Mouse (Mus musculus): ENCODE measurements around the gene Slamf7. TPM values are rescaled to one million over a fixed set of nuclear protein-coding genes. Genes with fewer than 3 reads are reported as not detected.

Slamf7 gene
- total and polyA plus RNA-seq, 3 experiments: 6.8 to 15.4 (median 10.6) TPM

GRCm38 (mm10) chr1:171610781-171611180 is 42.1 kb downstream of the Slamf7 start:
- peak; percentile 61 for DNase-seq (ENCODE audit: extremely low read depth)
- Histone ChIP-seq H3K4me1 (ENCODE audit: control insufficient read depth in 1 of 2, insufficient read depth in 2 of 2) (peaks cover 7 to 62% of the 10 kb centered on the region in 2 experiments; a peak in 3 of 4 replicates), H3K36me3 (replicated peaks in 1 of 2; ENCODE audit: control insufficient read depth in 1 of 2, insufficient read depth in 1 of 2, low read length in 1 of 2) (peaks cover 0 to under 1% of the 10 kb centered on the region in 2 experiments), H3K9ac (ENCODE audit: insufficient read depth, low read depth) (no peak overlapping the region), H3K27ac (ENCODE audit: insufficient read depth, low read depth) (no peak overlapping the region), H3K27me3 (replicated peaks) (no peaks in the 10 kb centered on the region), H3K79me2 (replicated peaks; ENCODE audit: control insufficient read depth, extremely low read depth, insufficient read depth, poor library complexity, severe bottlenecking) (peaks cover under 1% of the 10 kb centered on the region; the same call in 1 of the 2 replicates), H3K4me3 (replicated peaks in 1 of 3; ENCODE audit: low read depth in 2 of 3, low read length in 2 of 3, poor library complexity in 1 of 3) (no peak overlapping the region), H3K4me2 (ENCODE audit: insufficient read depth, low read depth, poor library complexity, severe bottlenecking) (no peak overlapping the region), H3K9me3 (replicated peaks; ENCODE audit: low read length) (no peaks in the 10 kb centered on the region)
- in situ Hi-C loops (cut with MboI; ENCODE audit: low pct_ligation_motif_present, low pct_unique_long_range_greater_than_20kb, low sequenced_read_pairs) (no loop called here), dilution Hi-C loops (cut with MboI; ENCODE audit: extremely low pct_ligation_motif_present, extremely low pct_unique_long_range_greater_than_20kb, low sequenced_read_pairs) (no loop called here)
- TF ChIP-seq ZC3H11A (IDR thresholded peaks at IDR 0.05; ENCODE audit: low read depth, low read length) (no peak), CTCF (conservative IDR thresholded peaks at IDR 0.05 in 1 of 2, IDR thresholded peaks at IDR 0.05 in 1 of 2; ENCODE audit: low read depth in 2 of 2, low read length in 2 of 2) (peak; percentile 30 to 60; a peak in 2 of 4 replicates), RAD21 (IDR thresholded peaks at IDR 0.05; ENCODE audit: low read depth, low read length) (peak; percentile 13), SMC3 (IDR thresholded peaks at IDR 0.05; ENCODE audit: low read depth, low read length) (peak; percentile 26; the same call in 1 of the 2 replicates)

- no peak for TF ChIP-seq CHD1 (IDR thresholded peaks at IDR 0.05; ENCODE audit: low read depth, low read length)
- no peak for TF ChIP-seq GABPA (IDR thresholded peaks at IDR 0.05; ENCODE audit: insufficient replicate concordance, low read depth, low read length)
- no peak for TF ChIP-seq ELF1 (IDR thresholded peaks at IDR 0.05; ENCODE audit: low read depth, low read length)
- TF ChIP-seq MAZ (IDR thresholded peaks at IDR 0.05; ENCODE audit: low read depth, low read length): no peak
- TF ChIP-seq RCOR1 (conservative IDR thresholded peaks at IDR 0.05; ENCODE audit: low read depth, low read length): no peak
- peak; percentile 70 for TF ChIP-seq SMC3 (IDR thresholded peaks at IDR 0.05; ENCODE audit: low read depth, low read length)
- no peak for TF ChIP-seq POLR2A (IDR thresholded peaks at IDR 0.05; ENCODE audit: low read depth, low read length)
- TF ChIP-seq TBP (conservative IDR thresholded peaks at IDR 0.05; ENCODE audit: low read depth, low read length): no peak
- TF ChIP-seq JUND (conservative IDR thresholded peaks at IDR 0.05; ENCODE audit: low read depth, low read length): no peak
- TF ChIP-seq UBTF (IDR thresholded peaks at IDR 0.05; ENCODE audit: low read depth, low read length): no peak
- no peak for TF ChIP-seq BHLHE40 (IDR thresholded peaks at IDR 0.05; ENCODE audit: low read depth, low read length)
- TF ChIP-seq USF1 (IDR thresholded peaks at IDR 0.05; ENCODE audit: low read depth, low read length): no peak
- no peak for TF ChIP-seq NRF1 (IDR thresholded peaks at IDR 0.05; ENCODE audit: low read depth, low read length)
- TF ChIP-seq EP300 (IDR thresholded peaks at IDR 0.05; ENCODE audit: low read length): no peak
- TF ChIP-seq E2F4 (IDR thresholded peaks at IDR 0.05; ENCODE audit: insufficient replicate concordance, low read depth, low read length): no peak
- TF ChIP-seq RAD21 (IDR thresholded peaks at IDR 0.05; ENCODE audit: low read depth, low read length): peak; percentile 57
- TF ChIP-seq MXI1 (IDR thresholded peaks at IDR 0.05; ENCODE audit: low read depth, low read length): no peak
- peak; percentile 74 to 77 for TF ChIP-seq CTCF (conservative IDR thresholded peaks at IDR 0.05 in 1 of 2, IDR thresholded peaks at IDR 0.05 in 1 of 2; ENCODE audit: low read depth in 2 of 2, low read length in 2 of 2)
- TF ChIP-seq ZNF384 (IDR thresholded peaks at IDR 0.05; ENCODE audit: low read depth, low read length): no peak
- Histone ChIP-seq H3K27me3 (replicated peaks) (no peaks in the 10 kb centered on the region), H3K27ac (ENCODE audit: insufficient read depth, low read depth) (no peak overlapping the region), H3K9ac (ENCODE audit: insufficient read depth, low read depth) (no peak overlapping the region), H3K4me1 (ENCODE audit: control insufficient read depth in 1 of 2, insufficient read depth in 2 of 2) (peaks cover 9 to 69% of the 10 kb centered on the region in 2 experiments; a peak in 3 of 4 replicates), H3K79me2 (replicated peaks; ENCODE audit: control insufficient read depth, extremely low read depth, insufficient read depth, poor library complexity, severe bottlenecking) (peaks cover 6% of the 10 kb centered on the region; the same call in 1 of the 2 replicates), H3K36me3 (replicated peaks in 1 of 2; ENCODE audit: control insufficient read depth in 1 of 2, insufficient read depth in 1 of 2, low read length in 1 of 2) (peaks cover 2 to 6% of the 10 kb centered on the region in 2 experiments), H3K9me3 (replicated peaks; ENCODE audit: low read length) (no peaks in the 10 kb centered on the region), H3K4me3 (replicated peaks in 1 of 3; ENCODE audit: low read depth in 2 of 3, low read length in 2 of 3, poor library complexity in 1 of 3) (no peak overlapping the region), H3K4me2 (ENCODE audit: insufficient read depth, low read depth, poor library complexity, severe bottlenecking) (no peak overlapping the region)
- in situ Hi-C loops (cut with MboI; ENCODE audit: low pct_ligation_motif_present, low pct_unique_long_range_greater_than_20kb, low sequenced_read_pairs): no loop called here
- dilution Hi-C loops (cut with MboI; ENCODE audit: extremely low pct_ligation_motif_present, extremely low pct_unique_long_range_greater_than_20kb, low sequenced_read_pairs): no loop called here
- DNase-seq (ENCODE audit: extremely low read depth): peak; percentile 73
Observed at GRCm38 (mm10) chr1:171610026-171610425, 42.8 kb downstream of the Slamf7 start.
